Mouse (Mus musculus) olfactory bulb, adult 2 months (tissue): ENCODE measurements around the gene Znrf1.

ENCODE experiments used
- CTCF ChIP-seq: fragments of 200-500 bp; IDR thresholded peaks from 2 replicates; pipeline ENCODE4 v1.5.1; 2012; ENCODE audit warnings: low read depth, mild to moderate bottlenecking, low read length, moderate library complexity; ENCODE audit not compliant: insufficient read depth
- POLR2A ChIP-seq: fragments of 200-500 bp; IDR thresholded peaks from 2 replicates; pipeline ENCODE4 v1.6.1; 2012; ENCODE audit warnings: mild to moderate bottlenecking, low read depth, low read length, moderate library complexity; ENCODE audit not compliant: insufficient read depth

DNA sequence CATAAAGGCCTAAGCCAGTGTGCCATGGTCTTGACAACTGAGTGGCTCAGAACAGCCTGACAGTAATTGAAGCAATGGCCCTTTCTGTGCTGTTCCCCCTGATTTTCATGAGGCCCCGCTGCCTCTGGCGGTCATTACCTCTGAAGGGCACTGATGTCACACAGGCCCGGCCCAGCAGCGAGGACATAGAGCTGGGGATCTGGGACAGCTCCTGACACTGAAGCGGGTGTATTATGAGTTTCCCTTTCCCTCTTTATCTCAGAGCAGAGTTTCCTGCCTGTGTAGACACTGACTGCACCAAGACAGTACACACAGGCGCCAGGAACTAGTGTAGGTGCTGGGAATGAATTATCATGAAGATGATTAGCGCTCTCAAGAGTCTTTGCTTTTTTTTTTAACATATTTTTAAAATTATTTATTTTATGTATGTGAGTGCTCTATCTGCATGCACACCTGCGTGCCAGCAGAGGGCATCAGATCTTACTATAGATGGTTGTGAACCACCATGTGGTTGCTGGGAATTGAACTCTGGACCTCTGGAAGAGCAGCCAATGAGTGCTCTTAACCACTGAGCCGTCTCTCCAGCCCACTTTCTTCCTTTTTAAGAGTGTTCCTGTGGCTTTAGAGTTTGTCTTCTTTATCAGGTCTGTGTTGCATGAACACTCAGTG lies 7.9 kb downstream of the Znrf1 start:
- TF ChIP-seq CTCF (no peak), POLR2A (no peak)
